Mouse (Mus musculus): ENCODE results near the gene Gm45213. TPM values are rescaled to one million over a fixed set of nuclear protein-coding genes. Genes with fewer than 3 reads are reported as not detected.
"Not testable (repeated sequence)": the region's sequence is repeated elsewhere in the genome, so short reads cannot be mapped to it uniquely, and the experiment has no call there.

Gm45213 gene
- polyA plus RNA-seq, 1 experiment from 2014 or later = not detected

DNA sequence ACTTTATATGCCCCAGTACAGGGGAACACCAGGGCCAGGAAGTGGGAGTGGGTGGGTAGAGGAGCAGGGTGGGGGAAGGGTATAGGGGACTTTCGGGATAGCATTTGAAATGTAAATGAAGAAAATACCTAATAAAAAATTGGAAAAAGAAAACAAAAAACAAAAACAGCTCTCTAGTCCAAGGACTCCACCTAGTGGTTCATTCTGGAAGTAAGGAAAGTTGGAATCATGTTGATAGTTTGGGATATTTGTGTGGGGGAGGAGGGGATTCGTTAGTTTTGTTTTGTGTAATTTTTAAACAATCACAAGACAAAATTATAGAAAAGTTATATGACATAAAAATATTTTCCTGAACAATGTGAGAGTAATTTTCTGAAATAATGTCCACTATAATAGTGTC lies 12.0 kb downstream of the Gm45213 start:
- WGBS = 13% methylated on average over 2 of the region's 2 CpGs
- not testable (repeated sequence) for H3K4me2 ChIP-seq; H3K4me1 ChIP-seq; H3K27me3 ChIP-seq; H3K27ac ChIP-seq; ATAC-seq (ENCODE audit: insufficient number of reproducible peaks, insufficient read depth, low FRiP score, low TSS enrichment, low read depth); H3K36me3 ChIP-seq; H3K9me3 ChIP-seq; H3K4me3 ChIP-seq; H3K9ac ChIP-seq

DNA sequence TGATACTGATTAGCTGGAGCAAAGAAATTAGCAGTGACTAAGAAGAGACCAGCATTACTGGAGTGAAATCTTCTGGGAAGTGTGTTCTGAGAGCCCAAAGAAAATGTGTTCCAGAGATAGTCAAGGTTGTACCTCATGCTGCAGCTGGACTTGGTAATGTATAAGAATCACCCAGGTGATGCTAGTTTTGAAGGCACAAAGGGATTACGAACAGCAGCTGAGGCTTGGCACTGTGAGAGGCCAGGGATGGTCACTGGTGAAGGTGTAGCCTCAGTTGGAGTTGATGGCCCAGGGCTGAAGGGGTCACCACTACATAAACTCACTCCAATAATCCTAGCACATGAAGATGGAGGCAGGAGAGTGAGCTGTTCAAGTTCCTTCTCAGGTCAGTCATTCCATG lies 15.3 kb downstream of the Gm45213 start, which contains the start of gene Snrpa1:
TSS of gene Snrpa1 (plus strand) at position 301 of the 400 bp plus-strand sequence.
- WGBS = 77% methylated on average over 1 of the region's 1 CpGs
- no peak for ATAC-seq (ENCODE audit: insufficient number of reproducible peaks, insufficient read depth, low FRiP score, low TSS enrichment, low read depth)
- Histone ChIP-seq H3K9me3 (no peaks in the 10 kb centered on the region), H3K36me3 (peaks cover 16% of the 10 kb centered on the region), H3K27me3 (no peaks in the 10 kb centered on the region), H3K4me3 (peak within 1 kb of the TSS; percentile 96), H3K9ac (peak within 1 kb of the TSS; percentile 98), H3K27ac (no peak within 1 kb of the TSS), H3K4me2 (peak within 1 kb of the TSS; percentile 90), H3K4me1 (peaks cover 20% of the 10 kb centered on the region)

DNA sequence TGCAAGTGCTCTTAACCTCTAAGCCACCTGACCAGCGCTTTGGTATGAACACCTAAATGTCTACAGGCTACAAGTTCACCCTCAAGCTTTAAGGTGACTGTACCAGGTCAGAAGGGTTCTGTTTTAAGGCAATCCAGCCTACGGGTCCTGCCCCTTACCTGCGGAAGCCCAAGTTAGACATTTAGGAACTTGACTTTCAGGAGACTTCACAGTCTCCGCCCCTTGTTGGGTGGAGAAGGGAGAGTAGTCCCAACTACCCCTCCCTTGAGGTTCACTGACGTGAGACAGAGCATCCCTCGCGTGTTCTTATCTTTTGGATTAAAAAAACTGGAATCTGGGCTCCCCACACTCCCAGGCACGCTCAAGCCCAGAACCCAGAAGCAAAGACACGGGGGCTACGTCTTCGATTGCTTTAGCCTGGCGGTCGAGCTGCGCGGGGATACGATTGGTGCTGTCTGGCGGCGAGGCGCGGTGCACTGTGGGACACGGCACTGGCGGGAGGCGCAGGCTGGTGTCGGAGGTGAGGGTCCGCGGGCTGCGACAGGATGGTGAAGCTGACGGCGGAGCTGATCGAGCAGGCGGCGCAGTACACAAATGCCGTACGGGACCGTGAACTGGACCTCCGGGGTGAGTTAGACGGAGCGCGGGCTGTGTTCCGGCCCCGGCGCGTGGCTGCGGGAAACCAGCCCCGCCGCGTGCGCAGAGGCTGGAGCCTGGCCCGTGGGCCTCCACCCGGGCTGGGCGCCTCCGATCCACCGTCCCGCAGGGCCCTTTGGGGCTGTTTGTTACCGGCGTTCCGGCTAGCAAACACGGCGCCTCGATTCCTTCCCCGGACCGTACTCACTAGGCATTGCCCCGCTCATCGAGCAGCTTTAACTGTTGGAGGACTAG lies 16.9 kb downstream of the Gm45213 start:
- H3K27ac ChIP-seq = peak overlapping the region; percentile 71
- no peaks in the 10 kb centered on the region for H3K27me3 ChIP-seq
- H3K9ac ChIP-seq = peak overlapping the region; percentile 98
- H3K4me1 ChIP-seq = peaks cover 20% of the 10 kb centered on the region
- peak overlapping the region; percentile 96 for H3K4me3 ChIP-seq
- H3K9me3 ChIP-seq = no peaks in the 10 kb centered on the region
- ATAC-seq (ENCODE audit: insufficient number of reproducible peaks, insufficient read depth, low FRiP score, low TSS enrichment, low read depth) = peak; percentile 88
- H3K4me2 ChIP-seq = peak overlapping the region; percentile 90
- peaks cover 29% of the 10 kb centered on the region for H3K36me3 ChIP-seq
- under 1% methylated on average over 64 of the region's 64 CpGs for WGBS

DNA sequence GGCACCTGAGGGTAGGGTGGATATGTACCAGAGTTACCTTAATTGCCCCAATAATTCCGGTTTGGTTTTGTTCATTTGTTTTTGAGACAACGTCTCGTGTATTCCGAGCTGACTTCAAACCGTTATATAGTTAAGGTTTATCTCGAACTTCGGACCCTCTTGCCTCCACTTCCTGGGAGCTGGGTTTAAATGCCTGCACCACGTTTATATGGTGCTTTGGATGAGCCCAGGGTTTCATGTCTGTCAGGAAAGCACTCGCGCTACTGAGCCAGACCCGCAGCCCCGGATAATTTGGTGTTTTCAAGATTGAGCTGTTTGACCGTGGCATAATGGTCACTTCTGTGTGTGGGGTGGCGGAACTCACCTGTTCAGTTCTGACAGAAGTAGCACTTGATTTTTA lies 17.7 kb downstream of the Gm45213 start:
- Histone ChIP-seq H3K4me3 (peak overlapping the region; percentile 96), H3K4me2 (peak overlapping the region; percentile 90), H3K27me3 (no peaks in the 10 kb centered on the region), H3K27ac (no peak overlapping the region; the same call in 1 of the 2 replicates), H3K9me3 (no peaks in the 10 kb centered on the region), H3K4me1 (peaks cover 20% of the 10 kb centered on the region), H3K36me3 (peaks cover 35% of the 10 kb centered on the region), H3K9ac (peak overlapping the region; percentile 98)
- no peak for ATAC-seq (ENCODE audit: insufficient number of reproducible peaks, insufficient read depth, low FRiP score, low TSS enrichment, low read depth)
- 1% methylated on average over 14 of the region's 14 CpGs for WGBS

DNA sequence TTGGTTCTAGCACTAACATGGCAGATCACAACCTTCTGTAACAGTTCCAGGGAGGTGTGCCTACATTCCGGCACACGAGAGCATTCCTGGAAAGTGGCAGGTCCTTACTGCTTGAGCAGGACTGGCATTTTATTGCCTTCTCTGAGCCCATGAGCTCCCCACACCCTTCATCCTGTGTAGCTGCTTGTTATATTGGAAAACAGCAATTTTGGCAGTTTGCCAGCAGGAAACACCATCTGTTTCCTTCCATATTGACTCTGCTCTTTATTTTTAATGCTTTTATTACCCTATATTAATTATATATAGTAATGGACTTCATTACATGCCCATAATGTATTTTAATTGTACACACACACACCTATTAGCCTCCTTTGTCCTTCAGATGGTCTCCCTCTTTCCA lies 33.0 kb downstream of the Gm45213 start:
- peaks cover 56% of the 10 kb centered on the region for H3K36me3 ChIP-seq

DNA sequence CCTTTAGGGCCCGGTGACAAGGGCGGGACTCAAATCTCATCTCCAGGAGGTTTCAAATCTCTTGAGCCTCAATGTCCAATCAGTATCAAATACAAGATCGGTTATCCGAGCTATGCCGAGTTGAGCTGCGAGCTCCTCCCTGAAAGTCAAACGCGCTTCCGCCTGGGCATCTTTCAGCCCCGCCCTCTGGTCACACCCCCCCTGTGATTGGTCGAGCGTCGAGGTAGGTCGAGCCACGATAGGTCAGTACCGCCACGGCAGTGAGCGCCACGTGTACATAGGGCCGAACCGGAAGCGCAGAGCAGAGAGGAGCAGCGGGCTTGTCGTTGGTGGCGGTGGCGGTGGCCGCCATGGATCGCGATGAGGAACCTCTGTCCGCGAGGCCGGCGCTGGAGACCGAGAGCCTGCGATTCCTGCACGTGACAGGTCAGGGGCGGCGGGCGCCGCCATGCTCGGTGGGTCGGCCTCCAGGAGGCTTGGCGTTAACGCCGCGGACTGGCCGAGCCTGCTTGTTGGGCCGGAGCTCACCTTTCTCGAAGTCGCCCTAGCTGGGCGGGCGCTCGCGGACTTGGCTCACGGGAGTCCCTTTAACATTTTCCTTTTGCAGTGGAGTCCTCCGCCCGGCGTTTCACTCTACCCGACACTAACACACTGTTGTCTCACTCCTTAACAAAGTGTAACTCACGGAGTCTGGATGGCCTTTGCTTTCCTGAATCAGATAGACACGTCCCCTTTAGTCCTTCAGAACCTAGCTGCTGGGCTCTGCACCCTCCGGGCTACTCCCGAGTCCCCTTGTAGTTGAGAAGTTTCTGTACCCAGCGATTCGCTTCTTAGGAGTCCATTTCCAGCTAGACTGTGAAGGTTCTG lies 36.2 kb downstream of the Gm45213 start, which contains the start of gene Selenos:
TSS of gene Selenos (plus strand) at position 286 of the 867 bp plus-strand sequence.
- H3K9me3 ChIP-seq = no peaks in the 10 kb centered on the region
- peaks cover 56% of the 10 kb centered on the region for H3K36me3 ChIP-seq
- H3K4me1 ChIP-seq = peaks cover 17% of the 10 kb centered on the region
- peak within 1 kb of the TSS; percentile 82 for H3K27ac ChIP-seq
- peak within 1 kb of the TSS; percentile 68 for H3K4me2 ChIP-seq
- under 1% methylated on average over 65 of the region's 65 CpGs for WGBS
- H3K27me3 ChIP-seq = no peaks in the 10 kb centered on the region
- ATAC-seq (ENCODE audit: insufficient number of reproducible peaks, insufficient read depth, low FRiP score, low TSS enrichment, low read depth) = peak; percentile 99
- H3K4me3 ChIP-seq = peak within 1 kb of the TSS; percentile 84
- H3K9ac ChIP-seq = peak within 1 kb of the TSS; percentile 85

More for the DNA sequence above, 33.0 kb downstream of the Gm45213 start:
- H3K4me2 ChIP-seq = no peak overlapping the region
- no peak overlapping the region for H3K4me3 ChIP-seq
- no peaks in the 10 kb centered on the region for H3K27me3 ChIP-seq
- H3K9me3 ChIP-seq = no peaks in the 10 kb centered on the region
- no peak for ATAC-seq (ENCODE audit: insufficient number of reproducible peaks, insufficient read depth, low FRiP score, low TSS enrichment, low read depth)
- peaks cover 12% of the 10 kb centered on the region for H3K4me1 ChIP-seq
- H3K9ac ChIP-seq = no peak overlapping the region
- 79% methylated on average over 2 of the region's 2 CpGs for WGBS
- H3K27ac ChIP-seq = no peak overlapping the region

DNA sequence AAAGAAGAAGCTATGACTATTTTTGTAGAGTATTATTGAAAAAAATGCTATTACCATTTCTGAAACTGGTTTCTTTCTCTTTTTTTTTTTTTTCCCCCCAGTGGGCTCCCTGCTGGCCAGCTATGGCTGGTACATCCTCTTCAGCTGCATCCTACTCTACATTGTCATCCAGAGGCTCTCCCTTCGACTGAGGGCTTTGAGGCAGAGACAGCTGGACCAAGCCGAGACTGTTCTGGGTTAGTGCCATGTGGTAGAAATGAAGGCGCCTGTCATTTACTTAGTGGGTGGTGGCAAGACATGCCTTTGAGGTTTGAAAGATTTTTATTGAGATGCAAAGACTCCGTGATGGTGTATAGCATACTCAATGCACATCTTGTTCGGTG lies 36.8 kb downstream of the Gm45213 start:
- peak overlapping the region; percentile 68 for H3K4me2 ChIP-seq
- 20% methylated on average over 5 of the region's 5 CpGs for WGBS
- H3K9me3 ChIP-seq = no peaks in the 10 kb centered on the region
- peaks cover 17% of the 10 kb centered on the region for H3K4me1 ChIP-seq
- H3K36me3 ChIP-seq = peaks cover 56% of the 10 kb centered on the region
- peak overlapping the region; percentile 82; the same call in 1 of the 2 replicates for H3K27ac ChIP-seq
- ATAC-seq (ENCODE audit: insufficient number of reproducible peaks, insufficient read depth, low FRiP score, low TSS enrichment, low read depth) = no peak
- H3K9ac ChIP-seq = peak overlapping the region; percentile 85
- peak overlapping the region; percentile 84 for H3K4me3 ChIP-seq
- no peaks in the 10 kb centered on the region for H3K27me3 ChIP-seq

DNA sequence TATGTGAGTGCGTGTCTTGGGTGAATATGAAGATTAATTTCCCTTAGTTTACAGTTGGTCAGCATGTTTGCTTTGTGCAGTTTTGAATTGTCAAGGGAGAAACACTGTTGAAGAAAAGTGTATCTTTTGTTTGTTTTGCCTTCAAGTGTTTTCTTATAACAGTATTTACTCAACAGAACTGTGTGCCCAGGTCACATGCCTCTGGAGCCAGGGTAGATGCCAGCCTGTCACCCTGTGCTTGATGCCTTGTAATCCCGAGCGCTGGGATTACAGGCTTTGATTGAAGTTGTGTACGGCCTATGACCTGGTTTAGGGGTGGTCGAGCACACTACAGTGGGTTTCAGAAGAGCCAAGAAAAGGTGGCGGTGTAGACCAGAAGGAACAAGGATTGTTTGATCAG lies 40.4 kb downstream of the Gm45213 start:
- Histone ChIP-seq H3K4me3 (no peak overlapping the region), H3K4me2 (no peak overlapping the region), H3K4me1 (peaks cover 17% of the 10 kb centered on the region), H3K27ac (no peak overlapping the region), H3K36me3 (peaks cover 73% of the 10 kb centered on the region), H3K9me3 (no peaks in the 10 kb centered on the region), H3K27me3 (no peaks in the 10 kb centered on the region), H3K9ac (no peak overlapping the region)
- no peak for ATAC-seq (ENCODE audit: insufficient number of reproducible peaks, insufficient read depth, low FRiP score, low TSS enrichment, low read depth)
- WGBS = 85% methylated on average over 6 of the region's 6 CpGs

DNA sequence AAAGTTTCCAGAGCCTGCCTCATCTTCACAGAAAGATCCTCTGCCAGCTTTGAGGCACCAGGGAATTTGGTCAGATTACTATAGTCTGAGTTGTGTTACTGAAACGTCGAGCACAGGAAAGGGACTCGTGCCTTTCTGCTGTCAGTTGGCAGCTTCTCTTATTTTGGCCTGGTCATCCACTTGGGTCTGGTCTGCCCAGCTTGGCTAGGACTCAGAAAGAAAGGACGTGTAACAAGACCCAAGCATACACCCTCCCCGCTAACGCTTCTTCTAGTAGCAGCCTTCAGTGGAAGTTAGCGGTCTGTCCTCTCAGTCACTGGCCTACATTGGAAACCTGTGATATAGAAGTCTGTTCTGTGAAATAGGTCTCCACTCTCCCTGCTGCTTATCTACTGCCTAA lies 41.1 kb downstream of the Gm45213 start:
- no peak for ATAC-seq (ENCODE audit: insufficient number of reproducible peaks, insufficient read depth, low FRiP score, low TSS enrichment, low read depth)
- no peak overlapping the region for H3K27ac ChIP-seq
- no peaks in the 10 kb centered on the region for H3K9me3 ChIP-seq
- H3K27me3 ChIP-seq = no peaks in the 10 kb centered on the region
- peaks cover 80% of the 10 kb centered on the region for H3K36me3 ChIP-seq
- WGBS = 83% methylated on average over 7 of the region's 7 CpGs
- H3K4me2 ChIP-seq = no peak overlapping the region
- no peak overlapping the region for H3K4me3 ChIP-seq
- H3K4me1 ChIP-seq = peaks cover 17% of the 10 kb centered on the region
- no peak overlapping the region for H3K9ac ChIP-seq

DNA sequence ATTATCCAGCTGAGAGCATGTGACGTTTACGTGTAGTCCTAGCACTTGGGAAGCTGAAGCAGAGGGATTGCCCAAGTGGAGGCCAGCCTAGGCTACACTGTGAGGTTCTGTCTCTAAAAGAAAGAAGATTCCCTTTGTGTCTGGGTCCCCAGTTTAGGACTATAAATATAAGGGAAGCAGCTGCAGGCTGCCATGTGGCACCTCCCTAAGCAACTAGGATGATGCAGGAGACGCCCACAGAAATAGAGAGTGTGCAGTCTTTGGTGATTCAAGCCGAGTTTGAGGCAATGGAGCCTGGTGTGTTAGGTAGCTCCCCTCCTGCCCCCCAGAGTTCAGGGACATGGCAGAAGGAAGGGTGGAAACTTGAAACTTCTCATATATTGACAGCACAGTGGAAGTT lies 44.2 kb downstream of the Gm45213 start:
- 89% methylated on average over 4 of the region's 4 CpGs for WGBS
- H3K27ac ChIP-seq = no peak overlapping the region

DNA sequence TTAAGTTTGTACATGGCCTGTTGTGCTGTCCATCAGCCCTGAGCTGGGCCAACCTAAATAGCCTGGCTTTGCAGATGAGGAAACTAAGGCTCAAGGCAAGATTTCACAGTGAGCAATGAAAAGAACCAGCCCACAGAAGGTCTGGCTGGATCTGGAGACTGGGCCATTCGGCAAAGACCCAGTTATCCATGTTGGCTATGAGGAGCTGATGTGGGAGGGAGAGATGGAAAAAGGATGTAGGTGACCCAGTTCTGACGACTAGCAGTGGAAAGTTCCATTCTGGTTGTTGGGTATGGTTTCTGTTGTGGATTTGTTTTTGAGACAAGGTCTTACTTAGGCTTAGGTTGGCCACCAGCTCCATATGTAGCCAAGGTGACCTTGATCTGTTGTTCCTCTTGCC lies 44.7 kb downstream of the Gm45213 start:
- H3K9ac ChIP-seq = no peak overlapping the region
- WGBS = 99% methylated on average over 2 of the region's 2 CpGs
- H3K4me1 ChIP-seq = no peaks in the 10 kb centered on the region
- no peak overlapping the region for H3K4me3 ChIP-seq
- no peak overlapping the region for H3K4me2 ChIP-seq
- no peaks in the 10 kb centered on the region for H3K27me3 ChIP-seq
- H3K36me3 ChIP-seq = peaks cover 91% of the 10 kb centered on the region
- no peak overlapping the region for H3K27ac ChIP-seq
- no peaks in the 10 kb centered on the region for H3K9me3 ChIP-seq
- no peak for ATAC-seq (ENCODE audit: insufficient number of reproducible peaks, insufficient read depth, low FRiP score, low TSS enrichment, low read depth)

More for the DNA sequence above, 44.2 kb downstream of the Gm45213 start:
- no peak for ATAC-seq (ENCODE audit: insufficient number of reproducible peaks, insufficient read depth, low FRiP score, low TSS enrichment, low read depth)
- Histone ChIP-seq H3K9ac (no peak overlapping the region), H3K4me3 (no peak overlapping the region), H3K27me3 (no peaks in the 10 kb centered on the region), H3K9me3 (no peaks in the 10 kb centered on the region), H3K36me3 (peaks cover 95% of the 10 kb centered on the region), H3K4me1 (no peaks in the 10 kb centered on the region), H3K4me2 (no peak overlapping the region)
